Mouse (Mus musculus) intestine, postnatal 0 days (tissue): ENCODE measurements at regions not wholly inside any gene's neighbourhood (a gene's known extent, or its start where the extent isn't known, plus 50 kb on each side); places are given as distances from the start of the nearest gene placed in this dataset.

Experiments used
- ATAC-seq: fragments of 200-750 bp; cut with Nextera tagmentation; 2 replicates; pipeline ENCODE4 v1.8.0; 2017; ENCODE audit warnings: mild to moderate bottlenecking, moderate TSS enrichment, moderate library complexity
- H3K27ac ChIP-seq: fragments of 300-500 bp; sonication (generic); 2 replicates; pipeline ENCODE4 v1.5.1; 2014; ENCODE audit warnings: mild to moderate bottlenecking, low read depth, low read length, moderate library complexity
- H3K27me3 ChIP-seq: fragments of 300-500 bp; sonication (generic); replicated peaks from 2 replicates; pipeline ENCODE4 v1.6.1; 2014; ENCODE audit warnings: low read length, mixed read lengths; ENCODE audit not compliant: control insufficient read depth, insufficient read depth
- H3K36me3 ChIP-seq: fragments of 300-500 bp; sonication (generic); 2 replicates; pipeline ENCODE4 v1.6.1; 2014; ENCODE audit warnings: mild to moderate bottlenecking, moderate library complexity; ENCODE audit not compliant: control insufficient read depth, insufficient read depth
- H3K4me1 ChIP-seq: fragments of 300-500 bp; sonication (generic); replicated peaks from 2 replicates; pipeline ENCODE4 v1.6.1; 2014; ENCODE audit warnings: antibody characterized with exemption, low read length, mixed read lengths; ENCODE audit not compliant: control insufficient read depth, insufficient read depth
- H3K4me2 ChIP-seq: fragments of 300-500 bp; sonication (generic); replicated peaks from 2 replicates; pipeline ENCODE4 v1.6.1; 2014; ENCODE audit warnings: low read depth, mild to moderate bottlenecking, moderate library complexity
- H3K4me3 ChIP-seq: fragments of 300-500 bp; sonication (generic); 2 replicates; pipeline ENCODE4 v1.5.1; 2014; ENCODE audit warnings: low read depth, low read length
- H3K9ac ChIP-seq: fragments of 300-500 bp; sonication (generic); 2 replicates; pipeline ENCODE4 v1.6.1; 2014; ENCODE audit warnings: mild to moderate bottlenecking, low read depth, low read length
- H3K9me3 ChIP-seq: fragments of 300-500 bp; sonication (generic); 2 replicates; pipeline ENCODE4 v1.6.1; 2016; ENCODE audit warnings: mixed run types; ENCODE audit not compliant: control insufficient read depth
- CTCF ChIP-seq: sonication (generic); IDR thresholded peaks from 2 replicates; pipeline ENCODE4 v1.5.1; 2016; ENCODE audit warnings: low read depth, mild to moderate bottlenecking, control low read depth, antibody characterized with exemption, moderate library complexity
- WGBS: fragments of 180-500 bp; shearing (Covaris S2); extraction: QIAGEN DNeasy Blood & Tissue Kit; methylation state at CpG from one replicate; pipeline ENCODE4 v1.1.7; 2014; 5-methylcytosine and 5-hydroxymethylcytosine counted together

- Histone ChIP-seq H3K27ac (no peak overlapping the region), H3K4me1 (no peaks in the 10 kb centered on the region), H3K4me3 (no peak overlapping the region), H3K36me3 (no peaks in the 10 kb centered on the region), H3K9me3 (no peaks in the 10 kb centered on the region), H3K9ac (no peak overlapping the region), H3K27me3 (no peaks in the 10 kb centered on the region), H3K4me2 (no peak overlapping the region)
- no peak for TF ChIP-seq CTCF
- no peak for ATAC-seq
- 65% methylated on average over 8 of the region's 8 CpGs for WGBS
Observed at GRCm38 (mm10) chr12:31185933-31186845, 54.4 kb upstream of the Gm6993 start.

DNA sequence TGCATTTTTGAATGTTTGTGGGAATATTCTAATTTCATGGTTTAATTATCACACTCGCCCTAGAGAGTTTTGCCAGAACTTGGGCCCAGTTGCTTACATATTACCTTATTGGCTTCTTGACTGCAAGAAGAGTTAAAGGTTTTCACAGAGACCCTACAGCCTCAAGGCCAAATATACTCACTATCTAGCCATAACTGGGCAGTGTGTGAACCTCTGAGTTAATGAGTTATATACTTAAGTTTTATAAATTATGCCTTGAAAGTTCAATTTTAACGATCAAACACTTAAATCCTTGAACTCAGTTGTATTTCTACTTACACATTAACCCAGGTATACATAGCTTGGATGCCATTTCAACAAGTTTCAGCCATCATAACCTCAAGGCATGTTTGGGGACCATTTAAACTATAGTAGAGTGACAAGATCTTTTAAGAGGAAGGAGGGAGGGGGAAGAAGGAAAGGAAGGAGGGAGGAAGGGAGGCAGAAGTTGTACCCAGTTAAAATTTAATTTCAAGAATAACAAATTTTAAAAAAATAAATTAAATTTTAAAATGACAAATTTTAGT, 52.5 kb upstream of the Gm6993 start:
- no peaks in the 10 kb centered on the region for H3K9me3 ChIP-seq
- no peaks in the 10 kb centered on the region for H3K27me3 ChIP-seq
- no peak overlapping the region for H3K4me2 ChIP-seq
- H3K27ac ChIP-seq: no peak overlapping the region
- no peaks in the 10 kb centered on the region for H3K36me3 ChIP-seq
- WGBS: 64% methylated on average over 2 of the region's 2 CpGs
- no peak overlapping the region for H3K9ac ChIP-seq
- peaks cover 5% of the 10 kb centered on the region; the same call in 1 of the 2 replicates for H3K4me1 ChIP-seq
- no peak for TF ChIP-seq CTCF
- no peak for ATAC-seq
- H3K4me3 ChIP-seq: no peak overlapping the region

- H3K4me3 ChIP-seq: no peak overlapping the region
- no peaks in the 10 kb centered on the region for H3K27me3 ChIP-seq
- WGBS: 83% methylated on average over 4 of the region's 4 CpGs
- H3K9me3 ChIP-seq: no peaks in the 10 kb centered on the region
- ATAC-seq: no peak
- TF ChIP-seq CTCF: no peak
- no peaks in the 10 kb centered on the region for H3K36me3 ChIP-seq
- H3K4me2 ChIP-seq: no peak overlapping the region
- no peak overlapping the region for H3K9ac ChIP-seq
- peaks cover 5% of the 10 kb centered on the region; the same call in 1 of the 2 replicates for H3K4me1 ChIP-seq
- H3K27ac ChIP-seq: no peak overlapping the region
Observed at GRCm38 (mm10) chr12:31190265-31190664, 50.3 kb upstream of the Gm6993 start.
